Mouse (Mus musculus) heart, postnatal 0 days (tissue): ENCODE results near the gene Fcrla.

Source experiments
- CTCF ChIP-seq: IDR thresholded peaks from 2 replicates; pipeline ENCODE4 v1.5.1; 2016; ENCODE audit warnings: antibody characterized with exemption, control low read depth, low read depth
- EP300 ChIP-seq: IDR thresholded peaks from 2 replicates; pipeline ENCODE4 v1.6.1; 2016; ENCODE audit warnings: antibody characterized with exemption, low read depth

DNA sequence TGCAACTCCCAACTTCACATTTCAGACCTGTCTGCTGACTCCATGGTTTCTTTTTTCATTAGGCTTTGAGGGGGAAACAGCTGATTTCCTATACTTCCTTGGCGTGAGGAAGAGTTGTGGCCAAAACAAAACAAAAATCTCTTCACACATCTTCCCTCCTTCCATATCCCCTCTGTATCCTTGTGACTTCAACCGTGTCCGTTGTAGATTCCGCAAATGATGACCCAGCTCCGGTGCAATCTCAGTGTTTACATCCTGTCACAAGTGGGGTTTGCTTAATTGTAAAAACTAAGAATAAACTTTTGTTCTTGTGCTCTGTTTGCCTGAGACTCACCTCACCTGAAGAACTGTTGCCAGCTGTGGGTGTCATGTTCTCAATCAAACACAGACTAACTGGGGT is 23.9 kb downstream of the Fcrla start:
- TF ChIP-seq EP300: no peak
- TF ChIP-seq CTCF: no peak
